Mouse (Mus musculus) thymus, adult 18-20 months (tissue): ENCODE data around the gene Plekha7.

Experiments
- DNase-seq, 2 experiments: peaks; one replicate each; pipeline ENCODE4 v3.0.0; 2022; ENCODE audit warnings: mixed read lengths in 2 of 2

Gene Plekha7

GRCm38 (mm10) chr7:116307871-116308631 lies at the start of gene Plekha7:
Plekha7 (minus strand) TSS chr7:116308376.
- DNase-seq, result peak; percentile 52 to 54

GRCm38 (mm10) chr7:116336226-116336625 lies 28.1 kb upstream of the Plekha7 start:
- peak; percentile 17 to 46 for DNase-seq

GRCm38 (mm10) chr7:116335133-116335532 lies 27.0 kb upstream of the Plekha7 start:
- no peak for DNase-seq

- no peak for DNase-seq
These were observed 26.5 kb upstream of the Plekha7 start for GRCm38 (mm10) chr7:116334669-116335038.

- peak; percentile 96 for DNase-seq
These were observed 25.8 kb upstream of the Plekha7 start, which contains the start of gene Rps13 for GRCm38 (mm10) chr7:116333713-116334668. Rps13 (minus strand) TSS chr7:116334195.

GRCm38 (mm10) chr7:116331246-116331645 lies 23.1 kb upstream of the Plekha7 start:
- no peak for DNase-seq

GRCm38 (mm10) chr7:116329858-116330257 lies 21.7 kb upstream of the Plekha7 start:
- DNase-seq, result no peak

GRCm38 (mm10) chr7:116328777-116329176 lies 20.6 kb upstream of the Plekha7 start:
- no peak for DNase-seq

- peak in 1 of 2 experiments; percentile 13 for DNase-seq
These were observed 19.7 kb upstream of the Plekha7 start for GRCm38 (mm10) chr7:116327901-116328300.

GRCm38 (mm10) chr7:116323331-116323964 lies 15.3 kb upstream of the Plekha7 start:
- DNase-seq, result no peak

GRCm38 (mm10) chr7:116309456-116309855 lies 1.3 kb upstream of the Plekha7 start:
- peak; percentile 27 to 39 for DNase-seq

- DNase-seq, result peak; percentile 33 to 48
These were observed 436 bp upstream of the Plekha7 start for GRCm38 (mm10) chr7:116308632-116308991.

GRCm38 (mm10) chr7:116307099-116307870 lies 891 bp downstream of the Plekha7 start:
- DNase-seq, result peak; percentile 24 to 28

GRCm38 (mm10) chr7:116306601-116307000 lies 1.6 kb downstream of the Plekha7 start:
- DNase-seq, result no peak

- DNase-seq, result no peak
These were observed 6.4 kb downstream of the Plekha7 start for GRCm38 (mm10) chr7:116301661-116302311.

- no peak for DNase-seq
These were observed 7.0 kb downstream of the Plekha7 start for GRCm38 (mm10) chr7:116301144-116301543.

- no peak for DNase-seq
These were observed 9.3 kb downstream of the Plekha7 start for GRCm38 (mm10) chr7:116298851-116299250.

GRCm38 (mm10) chr7:116298389-116298788 lies 9.8 kb downstream of the Plekha7 start:
- DNase-seq, result no peak

- DNase-seq, result no peak
These were observed 13.2 kb downstream of the Plekha7 start for GRCm38 (mm10) chr7:116294961-116295360.

- DNase-seq, result no peak
These were observed 15.8 kb downstream of the Plekha7 start for GRCm38 (mm10) chr7:116292377-116292776.

- DNase-seq, result no peak
These were observed 17.6 kb downstream of the Plekha7 start for GRCm38 (mm10) chr7:116290559-116290958.

GRCm38 (mm10) chr7:116288996-116289395 lies 19.2 kb downstream of the Plekha7 start:
- DNase-seq, result no peak
